Mouse (Mus musculus): ENCODE results near the gene Emb. TPM values are rescaled to one million over a fixed set of nuclear protein-coding genes. Genes with fewer than 3 reads are reported as not detected.

Emb gene
- total RNA-seq, 2 experiments from 2014 or later: 28.6 to 33.3 TPM

Other genes starting within 250 kb of the Emb start
- gene Parp8, start 183.0 kb upstream of the Emb start, total RNA-seq (2021): 10 to 100 TPM; 38.5 to 39.6 TPM
- gene Gm17509, start 12.5 kb downstream of the Emb start, total RNA-seq (2021): 1 to 10 TPM; 1.4 to 2.0 TPM